Mouse (Mus musculus) hindbrain, embryonic 13.5 days (tissue): ENCODE results near the gene Trim71. TPM values are rescaled to one million over a fixed set of nuclear protein-coding genes. Genes with fewer than 3 reads are reported as not detected.

ENCODE experiments used
- ATAC-seq: fragments of 200-750 bp; cut with Nextera tagmentation; 2 replicates; pipeline ENCODE4 v1.8.0; 2017; ENCODE audit warnings: moderate TSS enrichment; ENCODE audit not compliant: low FRiP score
- H3K27ac ChIP-seq: fragments of 300-500 bp; sonication (generic); 2 replicates; pipeline ENCODE4 v1.5.1; 2015; ENCODE audit warnings: inconsistent platforms, mild to moderate bottlenecking, moderate library complexity
- H3K27me3 ChIP-seq: fragments of 300-500 bp; sonication (generic); 2 replicates; pipeline ENCODE4 v1.6.1; 2015; ENCODE audit warnings: mild to moderate bottlenecking, inconsistent platforms
- H3K36me3 ChIP-seq: fragments of 300-500 bp; sonication (generic); 2 replicates; pipeline ENCODE4 v1.6.1; 2015; ENCODE audit warnings: mild to moderate bottlenecking, inconsistent platforms
- H3K4me1 ChIP-seq: fragments of 300-500 bp; sonication (generic); replicated peaks from 2 replicates; pipeline ENCODE4 v1.6.1; 2015; ENCODE audit warnings: inconsistent platforms
- H3K4me2 ChIP-seq: fragments of 300-500 bp; sonication (generic); 2 replicates; pipeline ENCODE4 v1.6.1; 2015; ENCODE audit warnings: inconsistent platforms, mild to moderate bottlenecking, moderate library complexity
- H3K4me3 ChIP-seq: fragments of 300-500 bp; sonication (generic); 2 replicates; pipeline ENCODE4 v1.5.1; 2015; ENCODE audit warnings: mild to moderate bottlenecking, inconsistent platforms
- H3K9ac ChIP-seq: fragments of 300-500 bp; sonication (generic); 2 replicates; pipeline ENCODE4 v1.6.1; 2015; ENCODE audit warnings: mild to moderate bottlenecking, inconsistent platforms
- H3K9me3 ChIP-seq: fragments of 300-500 bp; sonication (generic); 2 replicates; pipeline ENCODE4 v1.6.1; 2016; ENCODE audit warnings: inconsistent platforms
- WGBS: fragments of 180-500 bp; shearing (Covaris S2); methylation state at CpG from one replicate; pipeline ENCODE4 v1.1.7; 2015; 5-methylcytosine and 5-hydroxymethylcytosine counted together
- polyA plus RNA-seq: library from polyadenylated mRNA; unstranded; fragments of >200 nt; fragmentation: Nextera tagmentation; extraction: Ambion mirVana; gene quantifications from 2 replicates; pipeline ENCODE4 v1.2.1, GENCODE M21; 2015

Gene Trim71
- polyA plus RNA-seq, 1 experiment from 2014 or later, result 0.53 TPM

- no peak overlapping the region for H3K9ac ChIP-seq
- H3K9me3 ChIP-seq, result no peaks in the 10 kb centered on the region
- no peaks in the 10 kb centered on the region for H3K27me3 ChIP-seq
Measured at GRCm38 (mm10) chr9:114568682-114569474, 4.7 kb upstream of the Trim71 start.

GRCm38 (mm10) chr9:114564667-114565066 lies 498 bp upstream of the Trim71 start:
- Histone ChIP-seq H3K27me3 (peaks cover 38% of the 10 kb centered on the region), H3K9me3 (no peaks in the 10 kb centered on the region), H3K4me1 (peaks cover 47% of the 10 kb centered on the region), H3K27ac (peak overlapping the region; percentile 83; the same call in 1 of the 2 replicates), H3K4me3 (peak overlapping the region; percentile 65), H3K4me2 (peak overlapping the region; percentile 82), H3K9ac (peak overlapping the region; percentile 82), H3K36me3 (no peaks in the 10 kb centered on the region)
- no peak for ATAC-seq
- 1% methylated on average over 10 of the region's 10 CpGs for WGBS

More at GRCm38 (mm10) chr9:114568682-114569474, 4.7 kb upstream of the Trim71 start:
- no peak for ATAC-seq
- no peaks in the 10 kb centered on the region for H3K36me3 ChIP-seq
- peaks cover 7% of the 10 kb centered on the region; the same call in 1 of the 2 replicates for H3K4me1 ChIP-seq
- H3K27ac ChIP-seq, result no peak overlapping the region
- no peak overlapping the region for H3K4me2 ChIP-seq
- no peak overlapping the region for H3K4me3 ChIP-seq
- WGBS, result 90% methylated on average over 5 of the region's 5 CpGs

GRCm38 (mm10) chr9:114562919-114563751 lies 1.0 kb downstream of the Trim71 start:
- H3K27ac ChIP-seq, result peak overlapping the region; percentile 83
- ATAC-seq, result peak; percentile 81
- WGBS, result under 1% methylated on average over 109 of the region's 122 CpGs
- peak overlapping the region; percentile 65 for H3K4me3 ChIP-seq
- H3K9me3 ChIP-seq, result no peaks in the 10 kb centered on the region
- H3K4me2 ChIP-seq, result peak overlapping the region; percentile 82
- peaks cover 52% of the 10 kb centered on the region for H3K27me3 ChIP-seq
- H3K36me3 ChIP-seq, result no peaks in the 10 kb centered on the region
- H3K9ac ChIP-seq, result peak overlapping the region; percentile 82
- peaks cover 49% of the 10 kb centered on the region for H3K4me1 ChIP-seq

GRCm38 (mm10) chr9:114562031-114562918 lies 1.9 kb downstream of the Trim71 start:
- Histone ChIP-seq H3K4me3 (peak overlapping the region; percentile 65), H3K4me1 (peaks cover 49% of the 10 kb centered on the region), H3K9ac (peak overlapping the region; percentile 82), H3K9me3 (no peaks in the 10 kb centered on the region), H3K36me3 (no peaks in the 10 kb centered on the region), H3K27ac (no peak overlapping the region), H3K27me3 (peaks cover 53% of the 10 kb centered on the region), H3K4me2 (peak overlapping the region; percentile 82)
- under 1% methylated on average over 75 of the region's 101 CpGs for WGBS
- ATAC-seq, result 0 out of 2 replicates have a peak, but pooled peaks have one; percentile 33

GRCm38 (mm10) chr9:114561671-114561971 lies 2.5 kb downstream of the Trim71 start:
- peak overlapping the region; percentile 82 for H3K4me2 ChIP-seq
- no peak for ATAC-seq
- H3K27ac ChIP-seq, result no peak overlapping the region
- H3K4me3 ChIP-seq, result peak overlapping the region; percentile 65
- peak overlapping the region; percentile 63; the same call in 1 of the 2 replicates for H3K9ac ChIP-seq
- H3K27me3 ChIP-seq, result peaks cover 53% of the 10 kb centered on the region
- no peaks in the 10 kb centered on the region for H3K36me3 ChIP-seq
- peaks cover 49% of the 10 kb centered on the region for H3K4me1 ChIP-seq
- under 1% methylated on average over 12 of the region's 12 CpGs for WGBS
- H3K9me3 ChIP-seq, result no peaks in the 10 kb centered on the region

- peaks cover 53% of the 10 kb centered on the region for H3K27me3 ChIP-seq
- WGBS, result 1% methylated on average over 36 of the region's 36 CpGs
Measured at GRCm38 (mm10) chr9:114560771-114561670, 3.1 kb downstream of the Trim71 start.

GRCm38 (mm10) chr9:114560141-114560540 lies 4.0 kb downstream of the Trim71 start:
- Histone ChIP-seq H3K4me3 (peak overlapping the region; percentile 65; the same call in 1 of the 2 replicates), H3K9ac (no peak overlapping the region), H3K36me3 (no peaks in the 10 kb centered on the region), H3K27ac (no peak overlapping the region), H3K4me2 (peak overlapping the region; percentile 82), H3K27me3 (peaks cover 53% of the 10 kb centered on the region), H3K4me1 (peaks cover 53% of the 10 kb centered on the region), H3K9me3 (no peaks in the 10 kb centered on the region)
- 10% methylated on average over 7 of the region's 7 CpGs for WGBS
- ATAC-seq, result no peak

More at GRCm38 (mm10) chr9:114560771-114561670, 3.1 kb downstream of the Trim71 start:
- no peak overlapping the region for H3K27ac ChIP-seq
- H3K4me2 ChIP-seq, result peak overlapping the region; percentile 82
- peak overlapping the region; percentile 63 for H3K9ac ChIP-seq
- no peaks in the 10 kb centered on the region for H3K36me3 ChIP-seq
- H3K9me3 ChIP-seq, result no peaks in the 10 kb centered on the region
- H3K4me1 ChIP-seq, result peaks cover 49% of the 10 kb centered on the region
- ATAC-seq, result no peak
- H3K4me3 ChIP-seq, result peak overlapping the region; percentile 65

GRCm38 (mm10) chr9:114557086-114557485 lies 7.1 kb downstream of the Trim71 start:
- Histone ChIP-seq H3K4me1 (peaks cover 40% of the 10 kb centered on the region), H3K4me3 (no peak overlapping the region), H3K9ac (no peak overlapping the region), H3K27ac (no peak overlapping the region), H3K36me3 (no peaks in the 10 kb centered on the region), H3K27me3 (peaks cover 37% of the 10 kb centered on the region), H3K4me2 (no peak overlapping the region), H3K9me3 (no peaks in the 10 kb centered on the region)
- no peak for ATAC-seq
- WGBS, result 16% methylated on average over 7 of the region's 7 CpGs

GRCm38 (mm10) chr9:114556276-114556855 lies 7.8 kb downstream of the Trim71 start:
- no peak overlapping the region for H3K9ac ChIP-seq
- no peaks in the 10 kb centered on the region for H3K36me3 ChIP-seq
- H3K4me2 ChIP-seq, result no peak overlapping the region
- peaks cover 30% of the 10 kb centered on the region for H3K27me3 ChIP-seq
- no peaks in the 10 kb centered on the region for H3K9me3 ChIP-seq
- ATAC-seq, result no peak
- 35% methylated on average over 10 of the region's 10 CpGs for WGBS
- no peak overlapping the region for H3K27ac ChIP-seq
- H3K4me3 ChIP-seq, result no peak overlapping the region
- peaks cover 33% of the 10 kb centered on the region for H3K4me1 ChIP-seq

- H3K36me3 ChIP-seq, result no peaks in the 10 kb centered on the region
- H3K4me1 ChIP-seq, result peaks cover 16% of the 10 kb centered on the region
- peaks cover 13% of the 10 kb centered on the region for H3K27me3 ChIP-seq
- no peak overlapping the region for H3K4me3 ChIP-seq
- peak; percentile 51; the same call in 1 of the 2 replicates for ATAC-seq
- H3K9ac ChIP-seq, result no peak overlapping the region
- H3K4me2 ChIP-seq, result no peak overlapping the region
- H3K27ac ChIP-seq, result no peak overlapping the region
- no peaks in the 10 kb centered on the region for H3K9me3 ChIP-seq
- WGBS, result 41% methylated on average over 5 of the region's 5 CpGs
Measured at GRCm38 (mm10) chr9:114554355-114554979, 9.7 kb downstream of the Trim71 start.
